Mouse (Mus musculus): ENCODE measurements around the gene BC051665. TPM values are rescaled to one million over a fixed set of nuclear protein-coding genes. Genes with fewer than 3 reads are reported as not detected.

BC051665 gene
- polyA plus RNA-seq, 1 experiment from 2014 or later = not detected

DNA sequence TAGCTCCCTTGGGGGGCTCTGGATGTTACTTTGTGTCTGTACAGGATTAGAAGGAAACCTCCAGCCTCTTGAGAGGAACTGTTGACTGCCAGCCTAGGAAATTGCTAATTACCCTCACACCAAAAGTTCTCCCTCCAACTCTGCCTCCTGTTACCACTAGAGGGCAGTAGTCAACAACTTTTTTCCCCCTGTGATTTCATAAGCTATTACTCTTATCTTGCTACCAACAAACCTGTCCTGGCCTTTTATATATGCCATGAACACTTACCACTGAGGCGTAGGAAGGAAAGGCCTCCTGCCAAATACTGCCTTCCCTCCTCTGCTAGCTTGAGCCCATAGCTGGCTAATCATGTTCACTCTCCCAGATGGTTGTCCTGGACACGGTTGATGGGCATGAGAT, 37.6 kb downstream of the BC051665 start:
- WGBS = 83% methylated on average over 2 of the region's 2 CpGs
- ATAC-seq (replicated peaks; ENCODE audit: low FRiP score) (no peak), DNase-seq (ENCODE audit: low spot score) (no peak)

DNA sequence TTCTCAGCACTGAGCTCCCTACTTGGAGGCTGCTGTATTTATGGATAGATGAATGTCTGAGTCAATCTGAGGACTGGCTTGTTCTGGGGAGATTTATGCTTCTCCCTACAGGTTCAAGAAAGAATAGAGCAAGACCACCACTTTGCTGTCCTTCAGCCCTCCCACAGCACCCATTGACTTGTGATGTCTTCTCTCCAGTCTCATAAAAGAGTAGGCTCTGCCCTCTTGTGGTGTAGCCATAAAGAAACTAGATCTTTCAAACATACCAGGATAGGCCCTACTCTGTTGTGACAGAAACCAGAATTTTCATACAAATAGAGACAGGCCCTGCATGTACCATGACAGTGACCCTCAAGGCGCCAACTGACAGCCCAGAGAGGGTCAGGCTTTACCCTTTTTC, 39.0 kb downstream of the BC051665 start:
- no peak overlapping the region for H3K9ac ChIP-seq (ENCODE audit: low read depth, low read length)
- DNase-seq (ENCODE audit: low spot score) = no peak
- ATAC-seq (replicated peaks; ENCODE audit: low FRiP score) = no peak
- H3K36me3 ChIP-seq (ENCODE audit: control insufficient read depth, insufficient read depth, low read length) = peaks cover 7% of the 10 kb centered on the region; the same call in 1 of the 2 replicates
- no peaks in the 10 kb centered on the region for H3K9me3 ChIP-seq (ENCODE audit: control insufficient read depth, low read length)
- no peaks in the 10 kb centered on the region for H3K27me3 ChIP-seq (replicated peaks; ENCODE audit: control insufficient read depth, insufficient read depth, low read length)
- no peak overlapping the region for H3K4me3 ChIP-seq (ENCODE audit: low read depth, low read length)
- no peak overlapping the region for H3K27ac ChIP-seq (ENCODE audit: low read depth, low read length)
- peaks cover 40% of the 10 kb centered on the region for H3K4me1 ChIP-seq (replicated peaks; ENCODE audit: control insufficient read depth, insufficient read depth, low read length)
- no peak overlapping the region for H3K4me2 ChIP-seq
- 74% methylated on average over 1 of the region's 1 CpGs for WGBS

More for the DNA sequence above, 37.6 kb downstream of the BC051665 start:
- H3K9ac ChIP-seq (ENCODE audit: low read depth, low read length) = no peak overlapping the region
- no peaks in the 10 kb centered on the region for H3K27me3 ChIP-seq (replicated peaks; ENCODE audit: control insufficient read depth, insufficient read depth, low read length)
- no peaks in the 10 kb centered on the region for H3K9me3 ChIP-seq (ENCODE audit: control insufficient read depth, low read length)
- peaks cover 27% of the 10 kb centered on the region for H3K4me1 ChIP-seq (replicated peaks; ENCODE audit: control insufficient read depth, insufficient read depth, low read length)
- no peak overlapping the region for H3K27ac ChIP-seq (ENCODE audit: low read depth, low read length)
- H3K4me2 ChIP-seq = no peak overlapping the region
- peaks cover 12% of the 10 kb centered on the region; the same call in 1 of the 2 replicates for H3K36me3 ChIP-seq (ENCODE audit: control insufficient read depth, insufficient read depth, low read length)
- no peak overlapping the region for H3K4me3 ChIP-seq (ENCODE audit: low read depth, low read length)

DNA sequence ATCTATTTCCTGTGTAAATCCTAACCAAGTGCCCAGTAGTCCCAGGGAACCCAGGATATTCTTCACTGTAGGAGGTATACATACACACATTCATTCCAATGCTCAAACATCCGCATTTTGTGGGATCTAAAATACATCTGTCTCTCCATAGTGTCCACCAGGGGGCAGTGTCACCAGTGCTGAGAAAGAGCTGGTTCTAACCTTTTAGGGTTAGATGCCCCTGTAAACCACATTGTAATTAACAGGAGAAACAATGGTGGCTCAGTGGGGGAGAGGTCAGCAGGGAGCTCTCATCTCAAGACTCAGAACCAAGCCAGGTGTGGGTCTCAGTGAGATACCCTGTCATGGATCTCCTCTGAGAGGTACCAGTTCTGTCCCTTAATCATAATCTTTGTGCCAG, 39.9 kb downstream of the BC051665 start:
- Histone ChIP-seq H3K9ac (ENCODE audit: low read depth, low read length) (no peak overlapping the region), H3K27me3 (replicated peaks; ENCODE audit: control insufficient read depth, insufficient read depth, low read length) (no peaks in the 10 kb centered on the region), H3K36me3 (ENCODE audit: control insufficient read depth, insufficient read depth, low read length) (peaks cover 9% of the 10 kb centered on the region; the same call in 1 of the 2 replicates), H3K4me1 (replicated peaks; ENCODE audit: control insufficient read depth, insufficient read depth, low read length) (peaks cover 41% of the 10 kb centered on the region), H3K9me3 (ENCODE audit: control insufficient read depth, low read length) (no peaks in the 10 kb centered on the region), H3K27ac (ENCODE audit: low read depth, low read length) (no peak overlapping the region), H3K4me2 (no peak overlapping the region), H3K4me3 (ENCODE audit: low read depth, low read length) (no peak overlapping the region)
- ATAC-seq (replicated peaks; ENCODE audit: low FRiP score) (no peak), DNase-seq (ENCODE audit: low spot score) (no peak)
- WGBS = 36% methylated on average over 1 of the region's 1 CpGs

DNA sequence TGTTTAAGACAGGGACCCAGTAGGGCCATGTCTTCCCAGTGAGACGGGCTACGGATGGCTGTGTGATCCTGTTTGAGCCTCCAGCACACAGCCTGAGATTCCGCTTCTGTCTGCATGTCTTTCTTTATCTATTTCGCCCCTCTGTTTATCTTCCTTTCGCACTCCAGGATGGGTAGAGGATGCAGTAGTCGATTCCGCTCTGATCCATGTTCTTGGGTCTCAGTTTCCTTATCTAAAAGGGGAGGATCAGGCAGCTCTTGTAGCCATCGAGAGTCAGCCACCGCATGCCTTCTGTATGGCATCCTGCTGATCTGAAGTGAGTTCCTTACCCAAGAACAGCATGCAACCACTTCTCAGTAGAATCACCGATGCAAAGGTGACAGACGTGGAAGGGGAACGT, 40.8 kb downstream of the BC051665 start:
- peak; percentile 70 for ATAC-seq (replicated peaks; ENCODE audit: low FRiP score)
- Histone ChIP-seq H3K9ac (ENCODE audit: low read depth, low read length) (no peak overlapping the region), H3K4me3 (ENCODE audit: low read depth, low read length) (no peak overlapping the region), H3K4me1 (replicated peaks; ENCODE audit: control insufficient read depth, insufficient read depth, low read length) (peaks cover 41% of the 10 kb centered on the region), H3K36me3 (ENCODE audit: control insufficient read depth, insufficient read depth, low read length) (peaks cover 4% of the 10 kb centered on the region; the same call in 1 of the 2 replicates), H3K9me3 (ENCODE audit: control insufficient read depth, low read length) (no peaks in the 10 kb centered on the region), H3K27me3 (replicated peaks; ENCODE audit: control insufficient read depth, insufficient read depth, low read length) (no peaks in the 10 kb centered on the region), H3K27ac (ENCODE audit: low read depth, low read length) (0 out of 2 replicates have a peak overlapping the region, but pooled peaks have one; percentile 28), H3K4me2 (peak overlapping the region; percentile 6)
- WGBS = 49% methylated on average over 12 of the region's 12 CpGs
- DNase-seq (ENCODE audit: low spot score) = no peak

DNA sequence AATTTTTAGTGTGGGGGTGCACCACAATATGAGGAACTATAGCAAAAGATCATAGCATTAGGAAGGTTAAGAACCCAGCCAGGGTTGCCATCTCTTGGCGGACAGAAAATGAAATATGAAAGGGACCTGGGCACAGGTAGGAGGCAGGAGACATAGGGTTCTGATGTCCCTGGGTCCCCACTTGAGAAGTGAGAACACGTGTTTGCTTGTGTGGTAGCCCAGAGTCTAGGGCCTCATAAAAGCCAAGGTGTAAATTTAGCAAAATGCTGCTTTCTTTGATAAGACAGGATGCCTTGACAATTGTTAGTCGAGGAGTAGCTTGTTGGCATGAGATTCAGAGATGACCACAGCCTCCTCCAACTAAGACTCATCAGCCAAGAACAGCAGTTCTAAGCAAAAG, 41.4 kb downstream of the BC051665 start:
- Histone ChIP-seq H3K27ac (ENCODE audit: low read depth, low read length) (peak overlapping the region; percentile 45), H3K4me2 (peak overlapping the region; percentile 6; the same call in 1 of the 2 replicates)
- 66% methylated on average over 3 of the region's 3 CpGs for WGBS

DNA sequence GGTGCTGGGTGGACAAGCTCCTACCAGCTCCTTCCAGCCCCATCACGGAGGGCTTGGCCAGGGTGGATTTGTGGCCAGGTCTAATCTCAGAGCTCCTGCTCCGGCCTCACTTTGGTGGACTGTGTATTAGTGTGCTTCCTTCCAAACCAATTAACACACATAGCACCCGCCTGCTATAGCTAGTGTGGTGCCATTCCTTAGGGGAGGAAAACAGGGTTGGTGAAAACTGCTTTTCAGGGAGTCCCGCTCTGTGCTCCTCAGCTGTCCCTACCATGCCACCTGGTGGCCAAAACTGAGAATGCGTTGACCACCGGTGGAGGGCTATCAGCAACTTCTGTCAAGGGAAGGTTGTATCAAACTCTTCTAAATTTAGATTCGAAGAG, 42.1 kb downstream of the BC051665 start:
- WGBS = 17% methylated on average over 7 of the region's 7 CpGs
- Histone ChIP-seq H3K4me1 (replicated peaks; ENCODE audit: control insufficient read depth, insufficient read depth, low read length) (peaks cover 41% of the 10 kb centered on the region), H3K27me3 (replicated peaks; ENCODE audit: control insufficient read depth, insufficient read depth, low read length) (no peaks in the 10 kb centered on the region), H3K9me3 (ENCODE audit: control insufficient read depth, low read length) (no peaks in the 10 kb centered on the region), H3K36me3 (ENCODE audit: control insufficient read depth, insufficient read depth, low read length) (0 out of 2 replicates have a peak, but pooled peaks cover 2% of the 10 kb centered on the region), H3K27ac (ENCODE audit: low read depth, low read length) (peak overlapping the region; percentile 84), H3K9ac (ENCODE audit: low read depth, low read length) (0 out of 2 replicates have a peak overlapping the region, but pooled peaks have one; percentile 42), H3K4me3 (ENCODE audit: low read depth, low read length) (no peak overlapping the region), H3K4me2 (peak overlapping the region; percentile 57)
- DNase-seq (ENCODE audit: low spot score) (peak; percentile 82), ATAC-seq (replicated peaks; ENCODE audit: low FRiP score) (peak; percentile 45)

More for the DNA sequence above, 41.4 kb downstream of the BC051665 start:
- no peak for ATAC-seq (replicated peaks; ENCODE audit: low FRiP score)
- Histone ChIP-seq H3K9ac (ENCODE audit: low read depth, low read length) (no peak overlapping the region), H3K4me3 (ENCODE audit: low read depth, low read length) (no peak overlapping the region), H3K4me1 (replicated peaks; ENCODE audit: control insufficient read depth, insufficient read depth, low read length) (peaks cover 41% of the 10 kb centered on the region), H3K27me3 (replicated peaks; ENCODE audit: control insufficient read depth, insufficient read depth, low read length) (no peaks in the 10 kb centered on the region), H3K9me3 (ENCODE audit: control insufficient read depth, low read length) (no peaks in the 10 kb centered on the region), H3K36me3 (ENCODE audit: control insufficient read depth, insufficient read depth, low read length) (peaks cover 2% of the 10 kb centered on the region; the same call in 1 of the 2 replicates)
- no peak for DNase-seq (ENCODE audit: low spot score)

DNA sequence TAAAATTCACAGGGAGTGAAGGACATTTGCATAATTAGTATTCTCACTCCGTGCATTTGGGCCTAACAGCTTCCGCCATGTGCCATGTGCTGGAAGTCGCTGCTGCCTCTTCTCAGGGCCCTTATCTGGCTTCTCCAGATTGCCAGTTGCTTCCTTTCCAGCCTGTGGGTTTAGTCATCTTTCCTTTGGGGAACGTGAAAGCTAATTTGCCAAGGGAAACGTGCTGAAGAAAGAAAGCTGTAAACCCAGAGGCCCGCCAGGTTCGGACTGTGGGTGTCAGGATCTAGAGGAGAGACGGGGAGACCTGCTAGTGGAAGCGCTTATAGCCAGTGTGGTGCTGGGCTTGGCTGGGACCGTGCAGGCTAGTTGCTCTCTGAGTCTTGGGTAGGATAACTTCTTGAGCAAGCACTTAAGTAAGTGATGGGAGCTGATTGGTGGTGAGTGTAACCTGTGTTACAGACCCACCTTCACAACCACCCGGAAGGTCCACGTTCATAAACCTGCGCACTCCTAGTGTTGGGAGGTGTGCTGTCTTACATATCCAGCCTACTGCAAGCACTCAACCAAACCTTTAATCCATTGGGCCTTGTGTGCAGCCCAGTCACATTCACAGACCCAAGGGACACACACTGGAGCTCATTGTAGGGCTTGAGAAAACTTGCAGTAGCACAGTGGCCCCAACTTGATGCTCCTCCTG, 42.6 kb downstream of the BC051665 start:
- H3K9ac ChIP-seq (ENCODE audit: low read depth, low read length) = peak overlapping the region; percentile 42; the same call in 1 of the 2 replicates
- H3K4me1 ChIP-seq (replicated peaks; ENCODE audit: control insufficient read depth, insufficient read depth, low read length) = peaks cover 41% of the 10 kb centered on the region
- DNase-seq (ENCODE audit: low spot score) (peak; percentile 62), ATAC-seq (replicated peaks; ENCODE audit: low FRiP score) (peak; percentile 70)
- H3K4me3 ChIP-seq (ENCODE audit: low read depth, low read length) = no peak overlapping the region
- 0 out of 2 replicates have a peak, but pooled peaks cover 2% of the 10 kb centered on the region for H3K36me3 ChIP-seq (ENCODE audit: control insufficient read depth, insufficient read depth, low read length)
- H3K9me3 ChIP-seq (ENCODE audit: control insufficient read depth, low read length) = no peaks in the 10 kb centered on the region
- WGBS = 30% methylated on average over 13 of the region's 13 CpGs
- peak overlapping the region; percentile 84 for H3K27ac ChIP-seq (ENCODE audit: low read depth, low read length)
- H3K4me2 ChIP-seq = peak overlapping the region; percentile 57
- H3K27me3 ChIP-seq (replicated peaks; ENCODE audit: control insufficient read depth, insufficient read depth, low read length) = no peaks in the 10 kb centered on the region

DNA sequence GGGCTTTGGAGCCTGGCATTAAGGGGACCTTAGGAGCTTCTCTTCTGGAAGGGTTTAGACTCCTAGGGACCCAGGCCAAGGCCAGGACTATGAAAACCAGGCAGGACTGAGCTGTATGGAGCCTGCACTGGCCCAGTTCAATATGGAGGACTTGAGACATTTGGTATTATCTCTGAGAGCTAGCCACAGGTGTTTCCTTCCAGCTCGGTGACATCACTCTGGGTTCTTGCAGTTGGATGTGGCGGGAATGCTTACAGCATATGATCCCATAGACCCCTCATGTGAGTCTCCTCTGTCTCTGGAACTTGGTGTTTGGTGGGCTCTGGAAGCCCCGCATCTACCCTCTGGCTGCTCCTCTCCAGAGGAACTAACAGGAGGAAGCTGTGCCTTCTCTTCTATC, 43.6 kb downstream of the BC051665 start:
- no peaks in the 10 kb centered on the region for H3K27me3 ChIP-seq (replicated peaks; ENCODE audit: control insufficient read depth, insufficient read depth, low read length)
- H3K4me2 ChIP-seq = peak overlapping the region; percentile 57; the same call in 1 of the 2 replicates
- DNase-seq (ENCODE audit: low spot score) (no peak), ATAC-seq (replicated peaks; ENCODE audit: low FRiP score) (no peak)
- H3K27ac ChIP-seq (ENCODE audit: low read depth, low read length) = peak overlapping the region; percentile 80
- H3K36me3 ChIP-seq (ENCODE audit: control insufficient read depth, insufficient read depth, low read length) = 0 out of 2 replicates have a peak, but pooled peaks cover 2% of the 10 kb centered on the region
- 52% methylated on average over 3 of the region's 3 CpGs for WGBS
- peak overlapping the region; percentile 45; the same call in 1 of the 2 replicates for H3K9ac ChIP-seq (ENCODE audit: low read depth, low read length)
- no peaks in the 10 kb centered on the region for H3K9me3 ChIP-seq (ENCODE audit: control insufficient read depth, low read length)
- H3K4me1 ChIP-seq (replicated peaks; ENCODE audit: control insufficient read depth, insufficient read depth, low read length) = peaks cover 50% of the 10 kb centered on the region
- H3K4me3 ChIP-seq (ENCODE audit: low read depth, low read length) = no peak overlapping the region

DNA sequence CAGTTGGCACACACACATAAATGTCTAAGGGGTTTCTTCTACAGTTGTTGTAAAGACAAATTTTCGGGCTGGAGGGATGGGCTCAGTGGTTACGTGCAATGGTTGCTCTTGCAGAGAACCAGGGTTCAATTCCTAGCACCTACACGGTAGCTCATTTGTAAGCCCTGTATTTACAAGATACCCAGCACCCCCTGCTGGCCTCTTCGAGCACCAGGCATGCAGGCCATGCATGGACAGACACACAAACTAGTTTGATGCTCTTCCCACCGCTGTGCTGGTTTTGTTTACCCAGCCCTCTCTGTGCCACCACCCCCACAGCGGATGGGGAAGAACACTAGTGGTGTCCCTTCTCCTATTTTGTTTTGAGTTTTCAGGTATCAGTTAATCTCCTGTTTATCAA, 45.9 kb downstream of the BC051665 start:
- WGBS = 87% methylated on average over 6 of the region's 6 CpGs
- H3K4me1 ChIP-seq (replicated peaks; ENCODE audit: control insufficient read depth, insufficient read depth, low read length) = peaks cover 52% of the 10 kb centered on the region
- no peaks in the 10 kb centered on the region for H3K27me3 ChIP-seq (replicated peaks; ENCODE audit: control insufficient read depth, insufficient read depth, low read length)
- no peak for ATAC-seq (replicated peaks; ENCODE audit: low FRiP score)
- no peak for DNase-seq (ENCODE audit: low spot score)
- no peak overlapping the region for H3K4me2 ChIP-seq
- H3K27ac ChIP-seq (ENCODE audit: low read depth, low read length) = no peak overlapping the region
- H3K36me3 ChIP-seq (ENCODE audit: control insufficient read depth, insufficient read depth, low read length) = 0 out of 2 replicates have a peak, but pooled peaks cover 2% of the 10 kb centered on the region
- H3K9me3 ChIP-seq (ENCODE audit: control insufficient read depth, low read length) = no peaks in the 10 kb centered on the region
- H3K9ac ChIP-seq (ENCODE audit: low read depth, low read length) = no peak overlapping the region
- no peak overlapping the region for H3K4me3 ChIP-seq (ENCODE audit: low read depth, low read length)

Data from liver, embryonic 11.5 days (tissue).